Mouse (Mus musculus): ENCODE data around the gene Col23a1.

Col23a1 gene

DNA sequence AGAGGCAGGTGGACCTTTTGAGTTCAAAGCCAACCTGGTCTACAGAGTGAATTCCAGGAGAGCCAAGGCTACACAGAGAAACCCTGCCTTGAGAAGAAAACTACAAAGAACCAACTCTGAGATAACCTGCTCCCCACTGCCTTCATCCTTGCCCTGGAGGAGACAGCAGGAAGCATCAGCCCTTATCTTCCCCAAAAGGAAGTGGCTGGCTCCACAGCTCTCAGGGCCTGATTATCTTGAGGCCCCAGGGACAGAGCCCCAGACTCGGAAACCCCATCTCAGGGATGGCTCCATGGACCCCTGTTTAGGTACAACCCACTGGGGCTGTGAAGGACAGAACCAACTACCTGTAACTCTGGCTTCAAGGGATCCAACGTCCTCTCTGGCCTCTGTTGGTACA, 254.7 kb downstream of the Col23a1 start:
- no peak for DNase-seq

DNA sequence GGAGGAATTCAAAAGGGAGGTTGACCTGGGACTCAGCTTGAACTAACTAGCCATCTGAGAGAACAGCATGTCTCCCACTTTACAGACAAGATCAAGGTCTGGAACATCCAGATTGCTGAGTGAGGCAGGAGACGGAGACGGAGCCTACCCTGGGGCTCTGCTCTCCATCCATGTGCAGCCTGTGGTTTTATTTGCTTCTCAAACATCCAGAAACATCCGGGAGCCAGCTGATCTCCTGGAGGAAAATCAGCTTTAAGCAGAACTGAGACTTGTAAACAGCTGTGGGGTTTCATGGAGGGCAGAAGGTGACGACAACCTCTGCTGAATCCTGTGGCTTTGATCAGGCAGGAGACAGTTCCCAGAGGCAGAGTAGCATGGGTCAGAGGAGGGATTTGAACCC, 256.1 kb downstream of the Col23a1 start:
- no peak for DNase-seq

DNA sequence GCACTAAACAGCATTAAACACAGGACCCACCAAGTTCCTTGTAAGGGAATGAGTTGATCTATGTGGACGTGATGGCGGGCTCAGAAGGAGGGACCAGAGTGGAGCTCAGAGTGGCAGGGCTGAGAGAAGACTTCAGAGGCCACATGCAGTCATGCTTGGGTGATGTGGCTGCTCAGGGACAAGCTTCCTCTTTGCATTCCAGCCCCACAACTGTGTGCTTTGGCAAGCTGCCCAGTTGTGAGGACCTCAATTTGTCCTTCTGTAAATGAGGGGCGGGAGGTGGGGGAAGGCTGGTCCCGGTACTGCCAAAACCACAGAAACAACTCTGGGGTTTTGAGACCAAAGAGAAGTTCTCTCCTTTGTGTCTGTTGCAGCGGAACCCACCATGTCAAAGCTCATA, 261.5 kb downstream of the Col23a1 start:
- DNase-seq = no peak

DNA sequence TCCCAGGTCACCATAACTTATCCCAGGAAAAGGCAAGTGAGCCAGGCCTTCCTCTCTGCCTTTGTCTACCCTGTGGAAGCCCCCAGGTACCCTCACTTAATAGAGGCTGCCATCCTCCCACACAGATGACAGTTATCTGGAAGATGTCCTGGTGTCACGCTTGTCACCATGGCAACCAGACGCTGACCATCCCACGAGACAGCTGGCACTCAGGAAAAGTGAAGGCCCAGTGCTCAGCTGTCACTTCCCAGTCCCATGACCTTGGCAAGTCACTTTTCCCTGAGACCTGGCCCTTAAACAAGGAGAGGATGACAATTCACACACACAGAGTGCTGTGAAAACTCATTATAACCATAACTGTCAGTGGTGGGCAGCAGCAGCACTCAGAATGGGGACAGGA, 262.4 kb downstream of the Col23a1 start:
- DNase-seq = no peak

DNA sequence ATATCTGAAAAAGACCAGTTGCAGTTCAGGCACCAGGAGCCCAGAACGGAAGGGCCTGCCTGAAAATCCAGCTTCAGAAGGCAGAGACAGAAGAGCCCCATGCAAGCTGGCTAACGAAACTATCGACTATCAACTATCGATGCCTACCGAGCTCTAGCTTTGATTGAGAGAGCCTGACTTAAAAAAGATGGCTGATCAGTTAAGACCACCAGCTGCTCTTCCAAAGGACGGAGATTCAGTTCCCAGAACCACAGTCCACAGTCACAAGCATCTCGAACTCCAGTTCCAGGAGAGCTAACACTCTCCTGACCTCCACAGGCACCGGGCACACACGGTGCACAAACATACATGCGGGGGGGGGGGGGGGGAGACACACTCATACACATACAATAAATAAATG, 264.9 kb downstream of the Col23a1 start:
- DNase-seq = no peak

DNA sequence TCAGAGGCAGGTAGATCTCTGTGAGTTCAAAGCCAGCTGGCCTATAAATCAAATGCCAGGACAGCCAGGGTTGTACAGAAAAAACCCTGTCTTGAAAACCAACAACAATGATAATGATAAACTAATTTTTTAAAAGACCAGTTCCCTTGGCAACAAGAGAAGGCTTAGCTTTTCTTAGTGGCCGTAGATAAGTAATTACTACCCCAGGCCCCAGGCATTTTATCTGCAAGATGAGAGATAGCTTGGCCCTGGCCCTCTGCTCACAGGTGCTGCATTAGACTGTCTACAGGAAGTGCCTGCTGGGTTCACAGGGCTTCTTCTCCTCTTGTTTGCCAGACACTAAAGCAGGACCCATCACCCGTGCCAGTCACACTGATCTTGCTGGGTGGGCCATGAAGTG, 265.3 kb downstream of the Col23a1 start:
- no peak for DNase-seq

DNA sequence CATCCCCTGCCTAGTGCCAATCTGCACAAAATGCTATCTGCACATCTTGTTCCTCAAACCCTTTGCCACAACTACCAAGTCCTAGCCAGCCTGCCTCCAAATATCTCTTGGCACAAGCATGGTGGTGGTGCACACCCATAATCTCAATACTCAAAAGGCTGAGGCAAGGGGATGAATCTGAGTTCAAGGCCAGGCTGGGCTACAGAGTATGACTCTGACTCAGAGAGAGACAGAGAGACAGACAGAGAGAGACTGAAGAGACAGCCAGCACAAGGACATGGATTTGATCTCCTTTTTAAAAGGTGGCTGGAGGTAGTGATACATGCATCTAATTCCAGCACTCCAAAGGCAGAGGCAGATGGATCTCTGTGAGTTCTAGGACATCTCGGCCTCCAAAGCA, 273.6 kb downstream of the Col23a1 start:
- no peak for DNase-seq

DNA sequence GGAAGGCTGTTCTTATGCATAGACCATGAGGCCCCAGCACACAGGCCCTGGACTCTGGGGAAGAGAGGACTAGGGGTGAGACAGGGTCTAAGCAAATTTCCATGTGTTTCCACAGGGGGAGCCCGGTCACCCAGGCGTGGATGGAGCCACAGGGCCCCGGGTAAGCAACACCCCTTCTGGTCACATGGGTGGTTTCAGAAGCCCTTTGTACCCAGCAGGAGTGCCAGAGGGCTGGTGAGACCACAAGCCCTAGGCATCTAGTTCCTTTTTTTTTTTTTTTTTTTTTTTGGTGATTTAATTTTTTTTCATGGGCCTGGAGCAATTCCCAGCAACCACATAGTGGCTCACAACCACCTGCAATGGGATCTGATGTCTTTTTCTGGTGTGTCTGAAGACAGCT, 275.3 kb downstream of the Col23a1 start:
- DNase-seq = no peak

DNA sequence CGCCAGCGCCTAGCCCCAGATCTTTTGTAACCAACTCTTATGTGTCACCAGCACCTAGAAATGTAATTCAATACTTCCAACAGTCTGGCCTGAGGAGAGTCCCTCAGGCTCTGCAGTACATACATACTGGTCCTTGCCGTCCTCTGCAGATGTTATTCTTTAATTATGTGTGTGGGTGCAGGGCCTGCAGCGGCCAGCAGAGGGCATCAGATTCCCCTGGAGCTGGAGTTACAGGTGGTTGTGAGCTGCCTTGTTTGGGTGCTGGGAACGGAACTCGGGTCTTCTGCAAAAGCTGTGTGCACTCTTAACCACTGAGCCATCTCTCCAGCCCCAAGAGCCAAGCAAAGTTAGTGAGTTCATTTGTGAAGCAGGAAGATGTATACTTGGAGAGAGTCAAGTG, 276.2 kb downstream of the Col23a1 start:
- DNase-seq = no peak

DNA sequence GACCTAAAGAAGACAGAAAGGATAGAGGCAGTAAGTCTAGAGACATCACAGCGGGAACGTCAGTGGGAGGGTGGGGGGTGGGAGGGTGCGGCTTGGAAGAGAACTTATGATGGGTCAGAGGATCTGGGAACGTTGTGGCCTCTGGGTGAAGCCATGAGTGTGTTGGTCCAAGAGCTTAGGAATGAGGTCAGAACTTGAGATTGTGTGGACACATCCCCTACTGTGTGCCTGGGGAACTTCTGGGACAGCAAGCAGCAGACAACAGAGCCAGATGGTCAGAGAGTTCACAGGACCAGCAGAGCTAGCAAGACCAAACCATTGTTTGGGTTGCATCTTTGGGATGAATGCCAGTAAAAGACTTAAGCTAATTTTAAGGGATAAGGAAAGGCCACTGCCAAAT, 279.1 kb downstream of the Col23a1 start:
- no peak for DNase-seq

DNA sequence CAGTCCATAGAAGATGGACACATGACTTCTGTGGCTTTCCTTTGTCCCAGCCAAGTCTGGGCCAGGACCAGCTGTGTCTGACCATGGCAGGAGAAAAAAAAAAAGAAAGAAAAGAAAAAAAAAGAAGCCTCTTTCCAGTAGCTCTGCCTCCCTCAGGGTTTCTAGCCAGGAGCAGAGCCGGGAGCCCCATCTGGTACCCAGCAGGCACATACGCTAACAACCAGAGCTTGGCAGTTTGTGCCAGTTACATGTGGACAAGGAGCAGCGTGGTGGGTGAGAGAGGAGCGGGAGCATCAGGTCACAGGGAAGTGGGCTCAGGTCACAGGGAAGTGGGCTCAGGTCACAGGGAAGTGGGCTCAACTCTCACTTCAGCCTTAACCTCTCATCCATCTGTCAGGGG, 286.7 kb downstream of the Col23a1 start:
- no peak for DNase-seq

DNA sequence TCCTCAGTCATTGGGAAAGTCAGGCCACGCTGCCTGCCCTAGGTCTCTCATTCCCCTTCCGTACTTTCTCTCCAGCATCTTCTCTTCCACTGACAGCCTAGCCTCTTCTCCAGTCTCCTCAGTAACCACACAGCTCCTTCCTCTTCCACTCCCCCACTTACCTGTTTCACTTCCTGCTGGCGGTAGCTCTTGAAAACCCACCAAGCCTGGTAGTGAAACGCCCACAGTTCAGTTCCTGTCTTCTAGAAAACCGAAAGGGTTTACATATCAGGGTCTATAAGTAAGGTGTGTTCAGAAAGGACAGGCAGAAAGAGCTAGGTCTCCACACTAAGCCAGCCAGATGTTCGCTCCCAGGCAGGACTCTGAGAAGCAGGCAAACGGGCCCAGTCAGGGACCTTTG, 287.9 kb downstream of the Col23a1 start:
- DNase-seq = no peak

DNA sequence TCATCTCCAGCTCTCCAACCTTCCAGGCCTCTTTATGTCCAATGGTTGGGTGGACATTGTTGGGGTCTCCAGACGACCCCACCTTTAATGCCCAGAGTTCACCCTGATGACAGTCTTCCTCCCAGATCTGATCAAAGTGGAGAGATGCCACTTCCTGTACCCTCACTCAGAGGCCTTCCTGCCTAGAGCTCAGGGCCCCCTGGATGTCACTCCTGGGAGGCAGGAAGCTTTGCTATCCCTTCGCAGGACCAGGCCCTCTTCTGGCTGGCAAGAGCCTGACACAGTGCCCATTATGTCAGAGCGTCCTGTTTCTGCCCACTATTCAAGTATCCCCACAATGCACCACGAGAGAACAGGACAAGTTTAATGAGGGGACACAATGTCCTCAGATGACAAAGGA, 289.3 kb downstream of the Col23a1 start:
- no peak for DNase-seq

DNA sequence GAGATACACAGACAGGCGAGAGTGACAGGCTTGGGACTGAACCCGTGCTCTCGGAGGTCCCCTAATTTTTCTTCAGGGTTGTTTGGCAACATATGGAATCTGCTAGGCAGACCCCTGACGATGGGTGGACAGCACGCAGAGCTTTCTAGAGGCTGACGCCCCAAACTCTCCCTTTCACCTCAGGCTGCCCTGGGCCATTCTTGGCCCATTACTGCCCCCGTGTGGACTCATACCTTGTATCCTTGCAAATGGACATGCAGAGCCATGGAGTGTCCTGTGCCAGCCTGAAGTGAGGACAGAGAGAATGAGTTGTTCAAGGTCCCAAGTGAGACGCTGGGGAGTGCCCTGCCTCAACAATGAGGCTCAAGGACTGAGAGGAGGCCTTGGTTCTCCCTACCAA, 293.0 kb downstream of the Col23a1 start:
- peak; percentile 63 for DNase-seq

DNA sequence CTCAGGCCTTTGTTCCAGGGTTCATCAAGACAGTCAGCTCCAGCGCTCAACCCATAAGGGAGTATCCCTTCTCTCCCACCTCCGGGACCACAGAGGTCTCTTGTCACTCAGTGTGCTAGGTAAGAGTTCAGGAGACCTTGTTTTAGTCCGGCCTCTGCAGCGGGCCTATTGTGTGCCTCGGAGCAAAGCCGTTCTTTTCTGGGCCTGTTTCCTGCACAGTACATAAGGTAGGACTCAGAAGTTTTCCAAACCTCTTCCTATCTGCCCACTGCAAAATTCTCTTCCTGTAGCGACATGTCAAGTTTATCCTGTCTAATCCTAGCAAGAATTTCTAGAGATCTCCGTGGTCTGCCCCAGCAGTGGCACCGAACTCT, 294.3 kb downstream of the Col23a1 start:
- no peak for DNase-seq

DNA sequence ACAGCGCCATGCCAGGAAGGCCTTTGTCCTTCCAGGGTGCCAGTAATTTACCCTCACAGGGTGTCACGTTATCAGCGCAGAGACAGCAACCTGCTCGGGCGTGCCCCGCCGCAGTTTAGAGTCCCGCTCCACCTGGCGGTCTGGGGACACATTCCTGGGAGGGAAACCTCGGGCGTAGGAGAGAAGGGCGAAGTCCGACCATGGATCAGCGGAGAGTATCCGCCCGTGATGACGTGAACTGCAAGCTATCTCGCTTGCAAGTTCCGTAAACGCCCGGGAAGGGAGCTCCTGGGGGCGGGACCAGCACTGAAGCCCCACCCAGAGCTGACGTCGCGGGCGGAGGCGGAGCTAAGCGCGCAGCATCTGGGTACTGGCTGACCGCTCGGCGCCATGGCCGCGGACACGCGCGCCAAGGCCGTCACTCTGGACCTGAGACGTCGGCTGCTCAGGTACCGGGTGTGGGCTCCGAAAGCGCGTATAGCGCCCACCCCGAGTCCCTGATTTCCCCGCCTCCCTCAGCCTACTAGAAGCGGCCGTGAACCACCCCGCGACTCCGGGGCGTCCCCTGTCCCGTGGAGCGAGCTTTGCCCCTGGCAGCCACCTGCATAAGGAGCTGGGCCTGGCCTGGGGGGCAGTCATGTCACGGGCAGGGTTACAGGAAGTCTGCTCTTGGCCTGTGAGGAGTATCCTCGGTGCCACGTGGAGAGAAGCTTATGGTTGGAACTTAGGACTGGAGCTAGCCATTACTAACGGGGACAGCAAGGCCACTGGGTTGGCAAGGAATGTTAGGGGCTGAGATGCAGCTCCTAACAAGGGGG, 294.9 kb downstream of the Col23a1 start, which contains the start of gene Phykpl:
Gene Phykpl (plus strand): TSS at position 327 of the 818 bp plus-strand sequence.
- DNase-seq = peak; percentile 91

DNA sequence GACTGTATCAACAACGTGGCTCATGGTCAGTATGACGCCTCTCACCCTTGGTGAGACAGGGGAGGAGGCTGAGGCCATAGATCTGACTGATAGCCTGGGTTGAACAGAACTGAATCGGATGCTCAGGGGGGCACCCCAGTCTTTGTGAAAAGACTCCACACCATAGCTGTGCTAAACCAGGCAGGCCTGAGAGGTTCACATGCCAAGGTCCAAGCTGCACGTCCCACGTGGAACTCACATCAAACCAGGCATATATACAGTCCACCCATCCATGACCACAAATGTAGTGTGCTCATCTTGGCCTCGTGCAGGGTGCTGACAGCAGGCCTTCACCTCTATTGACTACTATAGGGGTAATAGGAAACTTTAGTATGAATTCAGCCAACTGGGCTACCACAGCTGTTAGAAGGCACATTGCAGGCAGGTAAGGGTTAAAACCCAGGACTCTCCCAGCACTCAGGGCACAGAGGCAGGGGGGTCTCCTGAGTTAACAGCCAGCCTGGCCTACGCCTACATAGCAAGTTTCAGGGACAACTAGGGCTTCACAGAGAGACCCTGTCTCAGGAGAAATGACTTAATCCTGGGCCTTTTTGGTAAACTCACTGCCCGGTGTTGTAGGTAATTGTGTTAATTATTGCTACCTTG, 296.0 kb downstream of the Col23a1 start:
- no peak for DNase-seq

DNA sequence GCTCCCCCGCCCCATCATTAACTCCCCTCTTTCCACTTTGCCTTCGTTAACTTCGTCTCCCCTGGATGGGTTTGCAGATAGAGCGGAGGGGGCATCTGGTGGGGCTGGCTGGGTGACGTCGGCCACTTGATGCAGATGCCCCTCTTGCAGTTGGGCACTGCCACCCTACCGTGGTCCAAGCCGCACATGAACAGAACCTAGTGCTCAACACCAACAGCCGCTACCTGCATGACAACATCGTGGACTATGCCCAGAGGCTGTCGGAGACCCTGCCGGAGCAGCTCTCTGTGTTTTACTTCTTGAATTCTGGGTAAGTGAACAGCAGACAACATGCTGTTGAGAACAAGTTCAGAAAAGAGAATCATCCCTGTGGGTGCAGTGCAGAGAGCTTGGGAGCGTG, 296.7 kb downstream of the Col23a1 start:
- DNase-seq = no peak

DNA sequence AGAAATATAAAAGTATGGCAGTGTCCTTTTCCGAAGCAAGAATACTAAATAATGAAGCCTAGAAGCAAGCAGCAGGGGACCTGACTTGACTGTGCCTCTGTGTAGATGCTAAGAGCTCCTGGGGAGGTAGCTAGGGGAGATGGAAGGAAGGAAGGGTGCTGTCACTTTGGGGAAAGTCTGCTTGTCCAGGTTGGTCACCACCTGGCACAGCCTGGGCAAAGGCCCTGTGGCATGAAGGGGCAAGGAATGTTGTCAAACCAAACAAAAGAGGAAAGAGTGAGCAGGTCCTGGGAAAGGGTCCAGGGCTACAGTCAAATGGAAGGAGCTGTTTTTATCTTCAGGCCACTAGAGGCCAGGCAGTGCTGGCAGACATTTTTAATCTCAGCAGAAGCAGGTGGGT, 297.3 kb downstream of the Col23a1 start:
- DNase-seq = no peak

DNA sequence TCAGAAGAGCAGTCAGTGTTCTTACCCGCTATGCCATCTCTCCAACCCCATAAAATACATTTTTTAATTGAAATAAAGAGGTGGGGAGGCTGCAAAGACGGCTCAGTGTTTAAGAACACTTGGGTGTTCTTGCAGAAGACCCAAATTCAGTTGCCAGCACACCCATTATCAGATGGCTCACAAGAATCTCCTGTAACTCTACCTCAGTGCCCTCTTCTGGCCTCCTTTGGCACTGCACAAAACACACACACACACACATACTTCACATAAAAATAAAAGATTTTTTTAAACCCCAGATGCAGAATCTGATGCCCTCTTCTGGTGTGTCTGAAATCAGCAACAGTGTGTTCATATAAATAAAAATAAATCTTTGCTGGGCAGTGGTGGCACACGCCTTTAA, 299.1 kb downstream of the Col23a1 start:
- no peak for DNase-seq

DNA sequence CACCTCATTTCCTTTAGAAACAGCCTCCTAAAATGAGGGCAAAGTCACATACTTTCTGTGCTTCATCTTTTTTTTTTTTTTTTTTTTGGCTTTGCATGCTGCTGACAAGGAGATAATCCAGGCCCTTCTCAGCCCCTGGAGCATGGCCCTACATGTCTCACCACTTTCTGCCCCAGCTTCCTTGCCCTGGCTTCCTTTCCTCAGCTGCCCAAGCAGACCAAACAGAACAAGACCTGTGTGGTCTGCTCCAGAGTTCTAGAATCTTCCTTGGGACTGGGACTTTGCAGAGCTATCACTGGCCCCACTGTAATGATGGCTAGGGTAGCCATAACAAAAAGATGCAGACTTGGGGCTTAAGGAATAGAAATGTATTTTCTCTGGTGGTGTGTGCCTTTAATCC, 300.3 kb downstream of the Col23a1 start:
- no peak for DNase-seq

DNA sequence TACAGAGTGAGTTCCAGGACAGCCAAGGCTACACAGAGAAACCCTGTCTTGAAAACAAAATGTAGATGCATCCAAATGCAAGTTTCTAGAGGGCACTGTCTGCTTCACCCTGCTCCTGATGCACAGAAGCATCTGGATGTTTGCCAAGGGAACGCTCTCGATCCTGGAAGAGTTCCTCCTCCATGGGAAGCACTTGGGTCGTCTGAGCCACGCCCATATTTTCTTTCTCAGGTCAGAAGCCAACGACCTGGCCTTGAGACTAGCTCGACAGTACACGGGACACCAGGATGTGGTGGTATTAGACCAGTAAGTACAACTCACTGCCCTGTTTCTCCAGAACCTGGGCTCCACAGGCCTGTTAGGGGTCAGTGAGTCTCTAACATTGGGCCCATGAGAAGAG, 301.4 kb downstream of the Col23a1 start:
- DNase-seq = no peak

DNA sequence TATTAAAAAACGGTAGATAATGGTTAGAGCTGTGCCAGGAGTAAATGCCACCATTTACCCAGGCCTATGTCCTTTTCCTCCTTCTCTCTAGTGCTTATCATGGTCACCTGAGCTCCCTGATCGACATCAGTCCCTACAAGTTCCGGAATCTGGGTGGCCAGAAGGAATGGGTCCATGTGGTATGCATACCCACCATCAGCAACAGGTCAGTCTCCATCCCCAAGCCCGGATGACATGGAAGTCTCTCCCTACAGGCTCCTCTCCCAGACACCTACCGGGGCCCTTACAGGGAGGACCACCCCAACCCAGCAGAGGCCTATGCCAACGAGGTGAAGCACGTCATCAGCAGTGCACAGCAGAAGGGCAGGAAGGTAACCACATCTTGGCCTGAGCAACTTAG, 302.2 kb downstream of the Col23a1 start:
- no peak for DNase-seq

DNA sequence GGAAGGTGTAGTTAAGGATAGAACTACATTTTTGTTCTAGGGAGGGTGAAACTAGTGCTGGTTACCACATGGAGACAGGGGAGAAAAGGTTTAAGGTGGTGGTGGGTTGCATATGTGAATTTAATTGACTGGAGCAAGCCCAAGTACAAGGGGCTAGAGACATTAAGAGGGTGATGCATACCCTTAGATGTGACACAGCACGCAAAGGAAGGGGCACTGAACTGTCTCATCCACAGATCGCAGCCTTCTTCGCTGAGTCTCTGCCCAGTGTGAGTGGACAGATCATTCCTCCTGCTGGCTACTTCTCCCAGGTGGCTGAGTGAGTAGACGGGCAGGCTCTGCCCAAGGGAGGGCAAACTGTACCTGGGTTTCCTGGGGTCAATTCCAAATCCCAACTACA, 303.6 kb downstream of the Col23a1 start:
- no peak for DNase-seq

DNA sequence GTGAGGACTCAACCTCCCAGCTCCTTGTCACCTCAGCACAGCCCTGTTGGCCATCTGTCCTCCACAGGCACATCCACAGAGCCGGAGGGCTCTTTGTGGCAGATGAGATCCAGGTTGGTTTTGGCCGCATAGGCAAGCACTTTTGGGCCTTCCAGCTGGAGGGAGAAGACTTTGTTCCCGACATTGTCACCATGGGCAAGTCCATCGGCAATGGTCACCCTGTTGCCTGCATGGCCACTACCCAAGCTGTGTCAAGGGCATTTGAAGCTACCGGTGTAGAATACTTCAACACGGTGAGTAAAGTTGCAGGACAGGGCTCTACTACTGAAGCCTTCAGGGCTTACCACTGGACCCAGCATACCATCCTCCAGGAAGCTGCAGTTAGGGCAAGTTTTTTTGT, 304.1 kb downstream of the Col23a1 start:
- no peak for DNase-seq
